Mouse (Mus musculus): ENCODE results near the gene Tsen54.
A peak's percentile ranks its signal among the peaks of the same experiment; 100 is the strongest.
"Not testable (repeated sequence)": the region's sequence is repeated elsewhere in the genome, so short reads cannot be mapped to it uniquely, and the experiment has no call there.

The Tsen54 gene

DNA sequence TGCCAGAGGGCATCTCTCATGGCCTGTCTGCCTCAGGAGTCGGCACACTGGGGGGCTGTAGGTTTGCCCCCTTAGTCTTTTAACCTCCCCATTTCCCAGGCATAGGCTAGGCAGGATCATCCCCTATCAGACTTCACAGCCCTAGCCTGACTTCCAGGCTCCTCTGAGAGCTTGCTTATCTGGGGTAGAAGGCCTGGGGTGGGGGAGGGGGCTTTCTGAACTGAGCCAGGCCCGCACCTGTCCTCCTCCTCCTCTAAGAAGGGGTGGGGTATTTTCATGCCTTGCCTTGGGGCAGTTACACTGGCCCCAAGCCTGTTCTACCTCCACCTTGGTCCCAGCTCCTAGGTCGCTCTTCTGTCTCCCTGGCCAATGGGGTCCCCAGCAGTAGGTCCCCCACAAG is 17.0 kb downstream of the Tsen54 start:
- no peak for DNase-seq

DNA sequence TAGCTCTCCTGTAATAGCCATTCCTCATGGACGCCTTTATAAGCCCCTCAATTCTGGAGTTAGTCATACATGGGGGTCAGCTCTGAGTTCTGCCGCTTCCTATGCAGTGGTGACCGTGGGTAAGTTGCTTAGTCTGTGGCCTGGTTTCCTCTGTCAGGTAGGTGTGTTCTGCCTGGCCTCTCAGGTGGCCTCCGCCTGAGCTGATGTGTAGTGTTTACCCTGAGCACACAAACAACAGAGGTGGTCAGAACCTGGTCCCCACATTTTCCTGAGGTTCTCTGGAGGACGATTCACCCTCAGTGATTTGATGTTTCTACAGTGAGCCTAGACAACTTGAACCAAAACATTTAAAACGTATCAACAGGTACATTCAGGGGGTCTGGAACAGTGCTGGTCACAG is 17.5 kb downstream of the Tsen54 start:
- DNase-seq = no peak

DNA sequence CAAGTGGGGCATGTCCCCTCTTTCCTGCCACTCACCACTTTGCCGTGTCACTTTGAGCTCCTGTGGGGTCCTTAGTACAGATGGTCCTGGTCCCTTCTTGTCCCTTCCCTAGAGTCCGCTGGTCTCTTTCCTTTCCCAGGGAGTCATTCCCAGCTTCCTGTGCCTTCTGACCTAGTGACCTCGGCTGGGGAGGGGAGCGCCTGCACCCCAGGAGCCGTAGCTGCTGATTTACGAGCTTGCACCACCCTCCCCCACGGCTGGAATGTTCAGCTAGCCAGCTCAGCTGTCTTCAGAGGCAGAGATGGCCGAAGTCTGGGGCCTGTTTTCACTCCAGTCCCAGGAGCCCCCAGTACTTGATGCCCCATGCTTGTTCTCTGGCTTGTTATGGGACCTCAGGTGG is 18.0 kb downstream of the Tsen54 start:
- no peak for DNase-seq

- DNase-seq = no peak
These were observed 18.5 kb downstream of the Tsen54 start for GRCm38 (mm10) chr11:115833021-115833513.

GRCm38 (mm10) chr11:115834033-115834432 is 19.5 kb downstream of the Tsen54 start:
- no peak for DNase-seq

DNA sequence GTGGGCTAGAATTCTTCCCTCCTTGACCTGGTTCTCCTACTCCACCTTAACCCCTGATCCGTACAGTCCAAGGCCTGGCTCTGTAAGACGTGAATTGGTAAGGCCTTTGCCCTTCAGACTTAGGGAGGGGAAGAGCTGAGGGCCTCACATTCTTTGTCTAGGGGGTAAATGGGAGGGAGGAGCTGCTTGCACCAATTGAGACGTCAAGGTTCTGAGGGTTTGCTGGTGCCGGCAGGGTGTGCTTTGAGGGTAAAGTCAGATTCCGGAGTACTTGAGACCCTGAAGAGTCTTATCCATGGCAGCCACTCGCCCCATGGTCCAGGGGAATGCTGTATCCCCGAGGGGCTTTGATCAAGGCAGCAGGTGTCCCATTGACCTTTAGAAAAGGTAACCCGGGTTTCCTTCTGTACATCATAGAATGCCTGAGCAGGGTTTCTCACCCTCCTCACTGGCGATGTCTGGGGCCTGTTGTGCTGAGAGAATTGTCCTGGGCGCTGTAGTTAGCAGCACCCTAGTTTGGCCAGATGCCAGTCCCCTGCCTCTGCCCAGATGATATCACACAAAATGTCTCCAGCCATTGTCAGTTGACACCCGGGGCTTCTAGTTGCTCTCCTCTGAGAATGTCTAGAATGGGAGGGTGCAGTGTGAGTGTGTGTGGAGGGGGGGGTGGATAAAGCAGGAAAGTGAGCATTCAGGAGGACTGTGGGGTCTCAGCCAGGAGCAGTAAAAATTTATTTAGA is 22.3 kb downstream of the Tsen54 start:
- no peak for DNase-seq

- no peak for DNase-seq
These were observed 23.3 kb downstream of the Tsen54 start for GRCm38 (mm10) chr11:115837606-115838345.

- no peak for DNase-seq
These were observed 24.4 kb downstream of the Tsen54 start for GRCm38 (mm10) chr11:115838895-115839311.

DNA sequence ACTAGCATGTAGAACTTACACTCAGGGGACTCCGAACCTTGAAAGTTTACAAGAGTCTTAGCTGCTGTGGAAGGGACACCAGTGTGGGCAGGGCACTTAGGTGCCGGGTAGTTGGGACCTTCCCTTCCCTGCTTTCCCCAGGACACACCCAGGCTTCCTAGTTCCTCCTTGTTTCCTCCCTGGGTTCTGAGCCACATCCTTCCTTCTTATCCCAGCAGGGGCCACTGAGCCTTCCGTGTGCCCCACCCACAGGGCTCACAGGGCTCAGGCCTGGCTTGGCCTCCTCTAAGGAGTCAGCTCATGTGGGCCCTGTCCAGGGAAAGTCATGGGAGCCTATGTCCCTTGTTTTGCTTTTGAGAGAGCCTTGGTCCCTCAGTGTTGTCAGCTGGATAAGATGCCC is 25.2 kb downstream of the Tsen54 start:
- DNase-seq = no peak

DNA sequence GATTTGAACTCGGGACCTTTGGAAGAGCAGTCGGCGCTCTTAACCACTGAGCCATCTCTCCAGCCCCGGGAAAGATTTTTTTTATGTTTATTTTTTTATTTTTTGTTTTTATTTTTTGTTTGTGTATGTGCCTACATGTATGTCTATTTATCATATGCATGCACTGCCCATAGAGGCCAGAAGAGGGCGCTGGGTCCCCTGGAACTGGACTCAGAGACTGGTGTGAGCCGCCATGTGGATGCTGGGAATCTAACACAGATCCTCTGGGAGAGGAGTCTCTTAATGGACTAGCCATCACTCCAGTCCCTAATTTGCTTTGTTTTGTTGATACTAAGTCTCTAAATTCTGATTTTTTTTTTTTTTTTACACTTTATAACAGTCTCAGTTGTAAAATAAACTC is 26.5 kb downstream of the Tsen54 start:
- no peak for DNase-seq

DNA sequence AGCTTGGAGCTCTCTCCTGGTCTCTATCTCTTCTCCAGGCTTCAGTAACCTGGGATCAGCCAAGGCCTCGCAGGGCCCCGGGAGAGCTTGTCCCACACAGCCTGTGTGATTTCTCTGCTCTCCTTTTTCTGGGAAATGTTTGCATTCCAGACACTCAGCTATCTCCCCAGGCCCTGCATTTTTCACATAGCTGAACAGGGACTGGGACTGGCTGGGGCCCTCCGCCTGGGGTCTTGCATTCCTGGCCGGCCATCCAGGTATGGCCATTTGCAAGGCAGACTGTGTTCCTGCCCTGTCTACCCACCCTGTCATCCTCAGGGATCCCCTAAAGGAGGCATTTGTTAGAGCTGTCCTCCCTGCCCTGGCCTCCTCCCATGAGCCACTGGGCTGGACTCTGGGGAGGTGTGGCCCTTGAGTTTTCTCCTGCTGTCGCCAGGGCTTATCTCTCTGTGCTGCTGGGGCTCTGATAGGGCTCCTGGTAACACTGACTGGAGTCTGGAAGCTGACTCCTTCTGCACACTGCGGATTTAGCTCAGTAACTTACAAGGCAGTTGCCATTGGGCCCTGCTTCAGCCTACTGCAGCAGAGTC is 27.5 kb downstream of the Tsen54 start:
- DNase-seq = no peak

GRCm38 (mm10) chr11:115843141-115843890 is 28.8 kb downstream of the Tsen54 start:
- no peak for DNase-seq

DNA sequence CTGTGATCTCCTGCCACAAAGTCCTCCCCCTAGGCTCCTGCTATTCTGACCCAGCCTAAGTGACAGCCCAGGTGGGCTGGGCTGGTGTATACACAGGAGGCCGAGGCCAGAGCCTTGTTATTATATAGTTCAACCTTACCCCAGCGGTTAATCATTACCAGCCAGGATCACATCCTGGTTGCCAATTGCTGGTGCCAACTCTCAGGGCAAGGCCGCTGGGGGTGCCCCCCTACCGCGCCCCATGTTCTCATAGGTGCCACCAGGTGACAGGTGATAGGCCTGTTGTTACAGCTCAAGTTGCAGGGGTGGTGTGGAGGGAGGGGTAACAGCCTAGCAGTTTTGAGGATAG is 29.3 kb downstream of the Tsen54 start:
- no peak for DNase-seq

- DNase-seq = no peak
These were observed 29.7 kb downstream of the Tsen54 start for GRCm38 (mm10) chr11:115844240-115844639.

GRCm38 (mm10) chr11:115845819-115846218 is 31.3 kb downstream of the Tsen54 start:
- no peak for DNase-seq

DNA sequence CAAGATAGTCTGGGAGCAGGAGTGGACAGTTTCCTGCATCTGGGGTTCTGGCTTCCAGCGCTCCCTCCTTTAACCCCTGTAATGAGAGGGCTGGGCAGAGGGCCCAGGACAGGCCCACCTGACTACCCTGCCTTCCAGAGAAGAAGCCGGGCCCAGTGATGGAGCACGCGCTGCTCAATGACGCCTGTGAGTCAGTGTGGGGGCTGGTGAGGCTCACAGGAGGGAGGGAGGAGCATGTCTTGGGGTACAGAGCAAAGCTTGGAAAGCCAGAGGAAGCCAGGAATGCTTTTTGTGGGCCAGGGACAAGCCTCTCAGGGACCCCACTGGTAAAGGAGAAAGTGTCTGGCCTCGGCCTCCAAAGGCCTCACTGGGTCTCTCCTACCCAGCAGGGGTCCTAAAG is 40.1 kb downstream of the Tsen54 start:
- DNase-seq = no peak

DNA sequence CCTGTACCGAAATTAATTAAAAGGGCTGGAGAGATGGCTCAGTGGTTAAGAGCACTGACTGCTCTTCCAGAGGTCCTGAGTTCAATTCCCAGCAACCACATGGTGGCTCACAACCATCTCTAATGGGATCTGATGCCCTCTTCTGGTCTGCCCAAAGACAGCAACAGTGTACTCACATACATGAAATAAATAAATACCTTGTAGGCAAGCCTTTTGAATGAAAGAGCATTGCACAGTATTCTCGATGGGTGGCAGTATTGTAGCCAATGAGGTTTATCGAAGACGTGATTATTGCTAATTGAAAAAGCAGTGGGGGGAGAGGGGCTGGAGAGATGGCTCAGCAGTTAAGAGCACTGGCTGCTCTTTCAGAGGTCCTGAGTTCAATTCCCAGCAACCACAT is 42.6 kb downstream of the Tsen54 start:
- not testable (repeated sequence) for DNase-seq

DNA sequence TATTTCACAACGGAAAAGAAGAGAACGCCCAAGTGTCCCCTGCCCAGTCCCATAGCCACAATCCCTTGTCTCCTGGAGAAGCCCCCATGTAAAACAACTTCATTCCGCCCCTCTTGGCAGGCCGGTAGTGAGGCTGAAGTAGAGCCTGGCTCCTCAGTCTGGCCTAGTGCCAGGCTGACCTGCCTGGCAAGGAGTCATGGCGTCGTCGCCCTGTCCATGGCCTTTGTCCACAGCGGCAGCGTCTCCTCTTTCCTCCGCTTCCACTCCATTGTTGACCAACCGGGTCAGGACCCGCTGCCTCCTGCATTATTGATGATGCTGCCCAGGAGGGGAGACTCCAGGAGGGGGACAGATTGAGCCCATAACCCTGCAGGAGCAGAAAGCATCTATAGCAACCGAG is 43.4 kb downstream of the Tsen54 start:
- DNase-seq = peak; percentile 43 to 51

DNA sequence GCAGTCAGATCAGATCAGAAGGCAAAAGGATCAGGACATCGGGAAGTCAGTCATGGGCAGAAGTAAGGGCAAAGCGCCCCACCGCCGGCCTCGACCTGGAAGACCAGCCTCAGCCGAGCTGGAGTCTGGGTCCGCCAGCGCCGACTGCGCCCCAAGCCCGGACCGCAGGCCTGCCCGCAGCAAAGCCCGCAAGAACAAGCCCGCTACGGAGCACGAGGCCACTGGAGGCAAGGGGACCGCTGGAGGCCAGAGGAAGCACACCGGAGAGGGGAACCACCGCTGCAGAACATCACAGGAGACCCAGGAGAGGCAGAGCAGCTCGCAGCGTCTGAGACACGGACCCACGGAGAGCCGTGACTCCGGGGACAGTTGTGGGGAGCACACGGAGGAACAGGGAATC is 43.8 kb downstream of the Tsen54 start, which contains the start of gene Myo15b:
Gene Myo15b (plus strand): TSS at position 53 of the 400 bp plus-strand sequence.
- DNase-seq = no peak

- DNase-seq = peak; percentile 86 to 88
These were observed 44.8 kb downstream of the Tsen54 start for GRCm38 (mm10) chr11:115859143-115859945.

DNA sequence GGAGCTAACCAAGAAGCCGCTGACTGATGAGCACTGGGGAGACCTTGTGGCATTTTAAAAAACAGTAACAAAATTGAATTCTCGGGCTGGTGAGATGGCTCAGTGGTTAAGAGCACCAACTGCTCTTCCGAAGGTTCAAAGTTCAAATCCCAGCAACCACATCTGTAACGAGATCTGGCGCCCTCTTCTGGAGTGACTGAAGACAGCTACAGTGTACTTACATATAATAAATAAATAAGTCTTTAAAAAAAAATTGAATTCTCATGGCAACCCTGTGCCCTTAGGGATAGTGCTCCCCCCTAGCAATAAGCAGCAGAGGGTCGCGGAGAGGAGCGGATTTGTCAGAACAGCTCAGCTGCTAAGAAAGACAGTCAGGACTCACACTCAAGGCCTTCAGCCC is 49.4 kb downstream of the Tsen54 start:
- no peak for DNase-seq

DNA sequence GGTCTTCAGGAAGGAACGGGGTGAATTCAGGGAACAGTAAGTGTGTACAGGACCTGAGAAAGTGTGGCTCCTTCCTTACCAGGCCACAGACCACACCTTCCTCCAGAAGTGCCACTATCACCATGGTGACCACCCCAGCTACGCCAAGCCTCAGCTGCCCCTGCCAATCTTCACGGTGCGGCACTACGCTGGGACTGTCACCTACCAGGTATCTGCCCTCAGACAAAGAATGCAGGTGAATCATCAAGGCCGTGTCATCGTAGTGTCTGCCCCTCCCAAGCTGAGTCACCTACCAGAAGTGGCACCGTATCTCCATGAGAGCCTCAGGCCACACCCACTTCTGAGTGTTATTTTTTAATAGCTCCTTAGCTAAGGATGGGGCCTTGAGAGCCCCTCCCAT is 54.9 kb downstream of the Tsen54 start:
- DNase-seq = no peak

Measured in cerebellum, postnatal 14 days (tissue).